Mouse (Mus musculus): Measurements from ENCODE around the gene Gpr174. TPM values are rescaled to one million over a fixed set of nuclear protein-coding genes. Genes with fewer than 3 reads are reported as not detected.
A peak's percentile ranks its signal among the peaks of the same experiment; 100 is the strongest.
"Not testable (repeated sequence)": the region's sequence is repeated elsewhere in the genome, so short reads cannot be mapped to it uniquely, and the experiment has no call there.

Gene Gpr174
- polyA plus RNA-seq (2015; fragmentation: Nextera tagmentation; extraction: Ambion mirVana): 0.04 and 0.22 TPM in 2 replicates

DNA sequence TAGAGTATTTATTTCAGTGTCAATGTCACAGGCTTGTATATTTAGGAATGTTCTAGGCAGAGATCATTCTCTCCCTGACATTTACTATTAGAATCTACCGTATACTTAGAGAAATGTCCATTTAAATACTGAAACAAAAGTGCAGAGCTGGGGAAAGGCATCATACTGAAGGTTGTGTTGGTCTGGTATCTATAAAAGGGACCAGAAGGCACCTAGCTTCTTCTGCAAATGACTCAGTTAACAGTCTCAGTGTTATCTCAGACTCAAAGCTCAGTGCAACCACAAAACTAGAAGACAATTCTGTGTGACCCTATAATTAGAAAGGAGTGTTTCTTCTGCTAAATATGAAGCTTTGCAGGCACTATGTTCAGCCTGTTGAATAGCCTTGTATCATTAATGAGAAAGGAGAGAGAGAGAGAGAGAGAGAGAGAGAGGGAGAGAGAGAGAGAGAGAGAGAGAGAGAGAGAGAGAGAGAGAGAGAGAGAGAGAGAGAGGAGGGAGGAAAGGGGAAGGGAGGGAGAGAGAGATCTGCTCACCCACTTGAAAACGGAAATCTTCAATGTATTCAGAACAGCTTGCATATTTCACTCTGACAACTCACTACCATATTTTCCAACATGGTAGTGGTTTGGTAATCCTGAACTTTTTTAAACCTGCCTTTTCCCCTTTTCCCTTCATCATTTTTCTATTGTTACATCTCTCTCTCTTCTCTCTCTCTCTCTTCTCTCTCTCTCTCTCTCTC, at the start of gene Gpr174:
Gene Gpr174 (plus strand): TSS at position 393 of the 742 bp plus-strand sequence.
- Histone ChIP-seq H3K4me3 (no peak within 1 kb of the TSS), H3K27me3 (no peaks in the 10 kb centered on the region), H3K4me2 (replicated peaks) (no peak within 1 kb of the TSS), H3K9me3 (no peaks in the 10 kb centered on the region), H3K36me3 (no peaks in the 10 kb centered on the region), H3K27ac (no peak within 1 kb of the TSS), H3K4me1 (no peaks in the 10 kb centered on the region), H3K9ac (no peak within 1 kb of the TSS)
- no peak for ATAC-seq (ENCODE audit: low FRiP score, low read depth)
- WGBS: 54% methylated on average over 2 of the region's 2 CpGs

DNA sequence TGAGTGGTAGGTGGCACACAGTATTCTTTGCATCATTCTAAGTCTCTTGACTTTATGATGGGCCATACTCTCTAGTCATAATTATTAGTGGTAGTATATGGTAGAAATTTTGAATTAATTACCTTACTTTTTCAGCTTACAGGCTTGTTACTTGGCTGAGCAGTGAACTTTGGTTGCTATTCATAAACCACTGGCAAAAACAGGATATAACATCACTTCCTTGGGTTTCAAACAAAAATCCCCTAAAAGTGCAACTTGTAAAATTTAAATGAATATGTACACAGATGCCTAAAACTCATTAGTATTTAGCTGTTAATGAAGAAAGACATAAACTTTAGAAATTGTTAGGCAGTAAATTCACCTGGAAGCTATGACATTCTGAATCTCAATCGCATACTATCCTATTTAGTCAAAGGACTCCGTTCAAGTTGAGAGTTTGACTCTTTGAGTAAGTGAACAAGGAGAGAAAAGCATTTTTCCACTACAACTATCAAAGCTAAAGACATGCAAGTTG, 38.0 kb upstream of the Gpr174 start:
- WGBS: 94% methylated on average over 2 of the region's 2 CpGs
- Histone ChIP-seq H3K9me3 (no peaks in the 10 kb centered on the region), H3K4me2 (replicated peaks) (no peak overlapping the region), H3K27ac (no peak overlapping the region), H3K4me1 (no peaks in the 10 kb centered on the region), H3K9ac (no peak overlapping the region), H3K27me3 (no peaks in the 10 kb centered on the region), H3K4me3 (no peak overlapping the region), H3K36me3 (no peaks in the 10 kb centered on the region)
- no peak for ATAC-seq (ENCODE audit: low FRiP score, low read depth)

DNA sequence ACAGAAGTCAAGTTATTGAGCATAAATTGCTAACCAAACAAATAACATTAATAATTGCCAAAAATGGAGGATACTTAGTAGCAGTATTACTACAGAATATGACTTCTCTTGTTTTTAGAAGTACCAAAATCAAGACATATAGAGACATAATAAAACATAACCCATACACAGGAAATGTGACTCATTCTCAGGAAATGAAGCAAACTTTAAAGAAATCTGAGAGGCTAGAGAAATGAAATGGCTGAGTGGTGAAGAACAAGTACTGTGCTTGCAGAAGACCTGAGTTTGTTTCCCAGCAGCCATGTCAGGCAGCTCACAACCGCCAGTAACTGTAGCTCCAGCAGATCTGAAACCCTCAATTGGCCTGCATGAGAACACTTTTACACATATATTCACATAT, 30.8 kb upstream of the Gpr174 start:
- no peaks in the 10 kb centered on the region for H3K4me1 ChIP-seq
- ATAC-seq (ENCODE audit: low FRiP score, low read depth): no peak
- no peaks in the 10 kb centered on the region for H3K36me3 ChIP-seq
- WGBS: 59% methylated on average over 1 of the region's 1 CpGs
- H3K4me3 ChIP-seq: no peak overlapping the region
- H3K27me3 ChIP-seq: no peaks in the 10 kb centered on the region
- no peak overlapping the region for H3K9ac ChIP-seq
- no peak overlapping the region for H3K27ac ChIP-seq
- no peaks in the 10 kb centered on the region for H3K9me3 ChIP-seq
- no peak overlapping the region for H3K4me2 ChIP-seq (replicated peaks)

DNA sequence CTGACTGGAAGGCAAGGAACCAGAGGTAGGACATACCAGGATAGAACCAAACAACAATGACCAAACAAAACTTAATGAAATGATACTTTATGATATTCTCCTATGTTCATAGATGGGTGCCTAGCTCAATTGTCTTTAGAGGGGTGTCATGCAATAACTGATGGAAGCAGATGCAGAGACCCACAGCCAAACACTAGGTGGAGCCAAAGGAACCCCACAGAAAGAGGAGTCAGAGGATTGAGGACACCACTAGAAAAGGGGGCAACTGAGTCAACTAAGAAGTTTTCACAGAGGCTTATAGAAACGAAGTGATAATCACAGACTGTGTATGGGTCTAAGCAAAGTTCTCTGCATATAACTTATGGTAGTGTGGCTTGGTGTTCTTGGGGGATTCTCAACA, 24.5 kb upstream of the Gpr174 start:
- Histone ChIP-seq H3K36me3 (no peaks in the 10 kb centered on the region), H3K27ac (no peak overlapping the region), H3K4me1 (no peaks in the 10 kb centered on the region), H3K9me3 (no peaks in the 10 kb centered on the region), H3K27me3 (no peaks in the 10 kb centered on the region), H3K4me3 (no peak overlapping the region), H3K9ac (no peak overlapping the region), H3K4me2 (replicated peaks) (no peak overlapping the region)
- ATAC-seq (ENCODE audit: low FRiP score, low read depth): no peak
- WGBS: 33% methylated on average over 1 of the region's 1 CpGs

DNA sequence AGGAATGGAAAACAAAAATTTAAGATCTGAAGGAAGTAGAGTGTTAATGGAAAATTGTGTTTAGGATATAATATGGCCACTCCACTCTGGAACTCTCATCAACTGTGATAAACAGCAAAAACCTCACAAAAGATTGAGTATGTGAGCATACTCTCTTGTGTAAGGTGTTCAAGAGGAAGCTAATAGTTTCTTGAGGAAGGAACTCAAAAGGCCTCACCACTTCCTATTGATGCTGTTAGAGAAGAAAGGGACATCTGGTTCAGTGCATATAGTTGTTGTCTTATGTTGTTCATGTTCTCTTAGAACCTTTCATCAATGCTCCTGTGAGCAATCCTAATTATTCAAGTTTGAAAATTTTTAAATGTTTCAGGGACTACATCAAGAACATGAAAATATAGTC, 21.0 kb upstream of the Gpr174 start:
- no peak for ATAC-seq (ENCODE audit: low FRiP score, low read depth)
- no peaks in the 10 kb centered on the region for H3K4me1 ChIP-seq
- no peak overlapping the region for H3K27ac ChIP-seq
- no peak overlapping the region for H3K9ac ChIP-seq
- no peaks in the 10 kb centered on the region for H3K9me3 ChIP-seq
- H3K36me3 ChIP-seq: no peaks in the 10 kb centered on the region
- no peak overlapping the region for H3K4me2 ChIP-seq (replicated peaks)
- no peak overlapping the region for H3K4me3 ChIP-seq
- H3K27me3 ChIP-seq: no peaks in the 10 kb centered on the region

DNA sequence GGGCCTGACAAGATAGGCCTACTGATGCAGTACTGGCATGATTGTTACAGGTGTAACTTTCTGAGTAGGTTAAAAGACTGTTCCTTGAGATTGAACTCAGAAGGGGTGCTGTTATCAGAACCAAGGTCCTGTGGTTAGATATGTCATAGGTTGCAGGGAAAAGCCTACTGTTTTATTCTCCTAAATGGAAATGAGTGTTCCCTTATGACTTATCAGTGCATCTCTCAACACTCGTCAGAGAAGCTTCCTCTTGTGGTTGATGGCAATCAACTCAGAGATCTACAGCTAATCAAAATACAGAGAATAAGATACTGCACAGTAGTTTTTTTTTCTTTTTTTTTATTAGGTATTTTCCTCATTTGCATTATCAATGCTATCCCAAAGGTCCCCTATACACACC, 19.2 kb upstream of the Gpr174 start:
- WGBS: 74% methylated on average over 1 of the region's 1 CpGs
- Histone ChIP-seq H3K4me1 (no peaks in the 10 kb centered on the region), H3K9ac (no peak overlapping the region), H3K9me3 (no peaks in the 10 kb centered on the region), H3K4me3 (no peak overlapping the region), H3K4me2 (replicated peaks) (no peak overlapping the region), H3K36me3 (no peaks in the 10 kb centered on the region), H3K27ac (no peak overlapping the region), H3K27me3 (no peaks in the 10 kb centered on the region)
- ATAC-seq (ENCODE audit: low FRiP score, low read depth): no peak

DNA sequence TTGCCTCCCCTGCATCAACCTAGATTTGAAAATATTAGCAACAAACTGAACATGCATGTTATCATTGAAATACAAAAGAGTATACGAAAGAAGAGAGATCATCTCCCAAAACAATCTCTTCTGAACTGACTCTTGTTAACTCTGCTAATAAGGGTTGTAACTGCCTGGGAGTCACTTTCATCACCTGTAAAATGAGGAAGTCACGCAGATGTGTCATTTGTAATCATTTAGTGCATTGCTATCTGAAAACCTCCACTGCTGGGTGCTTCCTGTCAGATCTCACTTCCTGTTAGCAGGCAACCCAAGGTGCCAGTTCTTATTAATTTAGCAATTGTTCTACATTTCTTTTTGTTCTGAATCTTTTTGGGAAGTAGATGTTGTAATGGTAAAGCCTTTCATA, 5.3 kb upstream of the Gpr174 start:
- Histone ChIP-seq H3K27me3 (no peaks in the 10 kb centered on the region), H3K4me3 (no peak overlapping the region), H3K9ac (no peak overlapping the region), H3K36me3 (no peaks in the 10 kb centered on the region), H3K9me3 (no peaks in the 10 kb centered on the region), H3K4me1 (no peaks in the 10 kb centered on the region), H3K27ac (no peak overlapping the region), H3K4me2 (replicated peaks) (no peak overlapping the region)
- ATAC-seq (ENCODE audit: low FRiP score, low read depth): no peak
- WGBS: 73% methylated on average over 2 of the region's 2 CpGs

DNA sequence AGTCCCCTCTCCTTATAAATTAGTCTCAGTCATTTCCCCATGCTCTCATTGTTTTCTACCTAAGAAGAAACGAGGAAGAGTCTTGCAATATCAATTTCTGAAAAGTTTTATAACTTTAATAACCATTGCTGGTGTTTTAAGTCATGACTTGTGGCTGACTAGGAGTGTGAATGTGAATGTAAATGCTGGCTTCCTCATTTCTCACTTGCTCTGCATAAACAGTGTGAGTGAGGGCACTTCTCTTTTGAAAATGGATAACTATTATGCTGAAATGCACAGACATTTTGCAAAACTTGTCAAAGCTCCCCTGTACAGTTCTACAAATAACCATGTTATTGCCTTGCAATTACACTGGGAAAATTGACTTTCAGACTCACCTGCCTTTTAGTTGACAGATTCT, 8.9 kb downstream of the Gpr174 start:
- WGBS: 23% methylated on average over 1 of the region's 1 CpGs
- no peaks in the 10 kb centered on the region for H3K36me3 ChIP-seq
- H3K27me3 ChIP-seq: no peaks in the 10 kb centered on the region
- no peaks in the 10 kb centered on the region for H3K9me3 ChIP-seq
- H3K4me2 ChIP-seq (replicated peaks): no peak overlapping the region
- H3K4me1 ChIP-seq: no peaks in the 10 kb centered on the region
- no peak overlapping the region for H3K4me3 ChIP-seq
- H3K9ac ChIP-seq: no peak overlapping the region
- no peak for ATAC-seq (ENCODE audit: low FRiP score, low read depth)
- H3K27ac ChIP-seq: no peak overlapping the region

DNA sequence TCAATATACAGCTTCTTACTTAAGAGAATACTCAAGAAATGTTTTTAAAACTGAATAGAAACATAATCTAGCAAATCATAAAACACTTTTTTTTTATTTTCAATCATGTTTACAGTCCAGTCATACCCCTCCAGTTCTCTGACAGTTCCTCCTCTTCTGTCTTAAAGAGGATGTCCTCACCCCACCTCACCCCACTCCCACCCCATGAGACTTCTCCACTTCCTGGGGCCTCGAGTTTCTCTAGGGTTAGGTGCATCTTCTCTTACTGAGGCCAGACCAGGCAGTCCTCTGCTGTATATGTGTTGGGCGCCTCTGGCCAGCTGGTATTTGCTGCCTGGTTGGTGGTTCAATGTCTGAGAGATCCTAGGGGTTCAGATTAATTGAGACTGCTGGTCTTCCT, 21.9 kb downstream of the Gpr174 start:
- Histone ChIP-seq H3K9me3 (no peaks in the 10 kb centered on the region), H3K4me1 (no peaks in the 10 kb centered on the region), H3K9ac (no peak overlapping the region), H3K4me3 (no peak overlapping the region), H3K36me3 (no peaks in the 10 kb centered on the region), H3K27ac (no peak overlapping the region), H3K27me3 (no peaks in the 10 kb centered on the region), H3K4me2 (replicated peaks) (no peak overlapping the region)
- 57% methylated on average over 2 of the region's 2 CpGs for WGBS
- no peak for ATAC-seq (ENCODE audit: low FRiP score, low read depth)

DNA sequence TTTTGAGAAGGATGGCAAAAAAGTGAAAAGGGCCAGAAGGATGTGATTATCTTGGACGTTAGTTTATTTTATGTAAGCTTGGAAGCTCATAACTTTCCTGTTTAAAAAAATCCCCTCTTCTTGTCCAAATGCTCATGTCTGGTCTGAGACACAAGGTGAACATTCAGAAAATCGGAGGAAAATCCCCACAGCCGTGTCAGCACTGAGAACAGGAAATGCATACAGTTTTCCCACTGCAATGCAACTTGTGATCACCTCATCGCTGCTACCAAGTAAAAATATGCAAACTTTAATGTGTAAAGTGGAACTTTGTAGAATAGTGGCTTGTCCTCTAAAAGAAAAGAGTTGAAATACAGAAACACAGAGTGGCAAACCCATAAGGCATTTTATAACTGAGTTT, 28.5 kb downstream of the Gpr174 start:
- H3K27ac ChIP-seq: 0 out of 2 replicates have a peak overlapping the region, but pooled peaks have one; percentile 3
- H3K4me1 ChIP-seq: no peaks in the 10 kb centered on the region
- H3K36me3 ChIP-seq: no peaks in the 10 kb centered on the region
- H3K9me3 ChIP-seq: no peaks in the 10 kb centered on the region
- H3K9ac ChIP-seq: no peak overlapping the region
- WGBS: 33% methylated on average over 4 of the region's 4 CpGs
- no peaks in the 10 kb centered on the region for H3K27me3 ChIP-seq
- H3K4me2 ChIP-seq (replicated peaks): no peak overlapping the region
- no peak for ATAC-seq (ENCODE audit: low FRiP score, low read depth)
- no peak overlapping the region for H3K4me3 ChIP-seq

DNA sequence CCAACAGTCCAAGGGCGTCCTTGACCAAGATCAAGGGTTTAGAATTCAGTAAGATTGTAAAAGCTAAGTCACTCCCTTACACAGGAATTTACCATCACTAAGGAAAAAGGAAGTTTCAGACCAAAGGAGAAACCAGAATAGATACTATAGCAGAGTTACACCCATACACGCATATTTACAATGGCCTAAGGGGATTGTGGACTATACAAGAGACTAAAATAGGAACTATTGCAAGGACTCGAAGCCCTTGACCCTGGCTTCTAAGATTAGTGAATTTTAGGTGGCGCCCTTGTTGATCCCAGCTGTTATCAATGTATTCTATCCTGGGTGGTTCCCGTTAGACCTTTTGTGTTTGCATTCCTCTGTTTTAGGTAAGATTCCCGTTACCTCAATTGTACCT, 42.2 kb downstream of the Gpr174 start:
- not testable (repeated sequence) for H3K4me2 ChIP-seq (replicated peaks); H3K9me3 ChIP-seq; H3K9ac ChIP-seq; H3K4me1 ChIP-seq; ATAC-seq (ENCODE audit: low FRiP score, low read depth); H3K27me3 ChIP-seq; H3K4me3 ChIP-seq; H3K27ac ChIP-seq; H3K36me3 ChIP-seq
- WGBS: 82% methylated on average over 6 of the region's 6 CpGs

DNA sequence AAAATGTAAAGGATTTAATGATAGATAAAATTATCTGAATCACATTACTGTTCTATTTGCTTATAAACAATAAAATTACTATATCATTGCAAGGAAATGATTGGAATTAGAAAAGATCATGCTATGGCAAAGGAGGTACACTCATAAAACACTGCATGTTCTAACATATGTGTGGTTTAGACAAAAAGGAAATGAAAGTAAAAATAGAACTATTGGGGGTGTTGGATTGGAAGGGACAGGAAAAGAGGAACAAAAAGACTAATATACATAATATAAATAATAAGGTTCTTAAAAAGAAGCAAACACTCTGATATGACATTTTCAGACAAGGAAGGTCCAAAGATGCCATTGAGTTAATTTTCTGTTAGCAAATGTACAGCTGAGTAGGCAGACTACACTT, 43.1 kb downstream of the Gpr174 start:
- H3K4me2 ChIP-seq (replicated peaks): no peak overlapping the region
- H3K9me3 ChIP-seq: no peaks in the 10 kb centered on the region
- ATAC-seq (ENCODE audit: low FRiP score, low read depth): no peak
- no peak overlapping the region for H3K9ac ChIP-seq
- no peaks in the 10 kb centered on the region for H3K4me1 ChIP-seq
- H3K36me3 ChIP-seq: no peaks in the 10 kb centered on the region
- no peak overlapping the region for H3K27ac ChIP-seq
- no peaks in the 10 kb centered on the region for H3K27me3 ChIP-seq
- no peak overlapping the region for H3K4me3 ChIP-seq

DNA sequence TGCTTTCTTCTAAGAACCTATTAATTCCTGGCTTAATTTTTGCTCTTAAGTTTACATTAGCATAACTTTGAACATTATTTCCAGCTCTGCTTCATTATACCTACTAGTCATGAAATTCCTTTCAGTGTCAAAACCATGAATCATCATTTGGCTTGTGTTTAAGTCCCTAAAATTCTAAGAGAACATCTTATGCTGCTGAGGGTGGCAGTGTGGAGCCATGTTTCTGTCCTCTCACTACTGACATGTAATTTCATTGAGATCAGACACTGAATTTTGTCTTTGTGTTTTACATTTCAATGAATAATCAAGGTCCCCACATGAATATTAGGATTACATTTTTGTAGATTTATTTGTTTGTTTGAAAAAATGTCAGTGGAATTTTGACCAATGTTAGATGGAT, 50.8 kb downstream of the Gpr174 start:
- ATAC-seq (ENCODE audit: low FRiP score, low read depth): no peak

More for the DNA sequence above, 50.8 kb downstream of the Gpr174 start:
- H3K4me1 ChIP-seq: no peaks in the 10 kb centered on the region
- H3K27me3 ChIP-seq: no peaks in the 10 kb centered on the region
- no peak overlapping the region for H3K4me2 ChIP-seq (replicated peaks)
- H3K36me3 ChIP-seq: no peaks in the 10 kb centered on the region
- no peak overlapping the region for H3K9ac ChIP-seq
- no peak overlapping the region for H3K27ac ChIP-seq
- H3K4me3 ChIP-seq: no peak overlapping the region
- H3K9me3 ChIP-seq: no peaks in the 10 kb centered on the region
